Mouse (Mus musculus) embryonic facial prominence, embryonic 12.5 days (tissue): ENCODE results near the gene Pou6f2. TPM values are rescaled to one million over a fixed set of nuclear protein-coding genes. Genes with fewer than 3 reads are reported as not detected.

Experiments used
- ATAC-seq: fragments of 200-750 bp; cut with Nextera tagmentation; 2 replicates; pipeline ENCODE4 v1.8.0; 2017; ENCODE audit not compliant: insufficient number of reproducible peaks, insufficient read depth, low FRiP score, low TSS enrichment
- H3K27ac ChIP-seq: fragments of 300-500 bp; sonication (generic); 2 replicates; pipeline ENCODE4 v1.5.1; 2016; ENCODE audit warnings: mild to moderate bottlenecking
- H3K27me3 ChIP-seq: fragments of 300-500 bp; sonication (generic); 2 replicates; pipeline ENCODE4 v1.6.1; 2016; ENCODE audit warnings: mild to moderate bottlenecking, moderate library complexity
- H3K36me3 ChIP-seq: fragments of 300-500 bp; sonication (generic); 2 replicates; pipeline ENCODE4 v1.6.1; 2016; ENCODE audit warnings: mild to moderate bottlenecking
- H3K4me1 ChIP-seq: fragments of 300-500 bp; sonication (generic); 2 replicates; pipeline ENCODE4 v1.6.1; 2016
- H3K4me2 ChIP-seq: fragments of 300-500 bp; sonication (generic); replicated peaks from 2 replicates; pipeline ENCODE4 v1.6.1; 2016; ENCODE audit warnings: mild to moderate bottlenecking, moderate library complexity
- H3K4me3 ChIP-seq: fragments of 300-500 bp; sonication (generic); 2 replicates; pipeline ENCODE4 v1.5.1; 2016; ENCODE audit warnings: mild to moderate bottlenecking
- H3K9ac ChIP-seq: fragments of 300-500 bp; sonication (generic); 2 replicates; pipeline ENCODE4 v1.6.1; 2016; ENCODE audit warnings: mild to moderate bottlenecking, moderate library complexity
- H3K9me3 ChIP-seq: fragments of 300-500 bp; sonication (generic); 2 replicates; pipeline ENCODE4 v1.6.1; 2016; ENCODE audit warnings: mild to moderate bottlenecking, moderate library complexity
- WGBS: fragments of 180-500 bp; shearing (Covaris S2); methylation state at CpG from one replicate; pipeline ENCODE4 v1.1.7; 2016; 5-methylcytosine and 5-hydroxymethylcytosine counted together
- polyA plus RNA-seq: library from polyadenylated mRNA; unstranded; fragments of >200 nt; fragmentation: Nextera tagmentation; extraction: Ambion mirVana; gene quantifications from 2 replicates; pipeline ENCODE4 v1.2.1, GENCODE M21; 2016

The Pou6f2 gene
- polyA plus RNA-seq, 1 experiment from 2014 or later = 0.27 TPM

GRCm38 (mm10) chr13:18309024-18309423 lies 88.5 kb downstream of the Pou6f2 start:
- no peaks in the 10 kb centered on the region for H3K9me3 ChIP-seq
- H3K27ac ChIP-seq = no peak overlapping the region
- no peaks in the 10 kb centered on the region for H3K36me3 ChIP-seq
- no peak for ATAC-seq
- H3K4me2 ChIP-seq = no peak overlapping the region
- no peaks in the 10 kb centered on the region for H3K4me1 ChIP-seq
- 62% methylated on average over 7 of the region's 7 CpGs for WGBS
- no peaks in the 10 kb centered on the region for H3K27me3 ChIP-seq
- no peak overlapping the region for H3K9ac ChIP-seq
- H3K4me3 ChIP-seq = no peak overlapping the region

- Histone ChIP-seq H3K27me3 (no peaks in the 10 kb centered on the region), H3K9ac (no peak overlapping the region), H3K36me3 (no peaks in the 10 kb centered on the region), H3K27ac (no peak overlapping the region), H3K4me3 (no peak overlapping the region), H3K4me2 (no peak overlapping the region), H3K4me1 (no peaks in the 10 kb centered on the region), H3K9me3 (no peaks in the 10 kb centered on the region)
- WGBS = 89% methylated on average over 7 of the region's 7 CpGs
- no peak for ATAC-seq
Observed at GRCm38 (mm10) chr13:18306506-18307145, 90.9 kb downstream of the Pou6f2 start.

GRCm38 (mm10) chr13:18299966-18300365 lies 97.5 kb downstream of the Pou6f2 start:
- Histone ChIP-seq H3K4me1 (no peaks in the 10 kb centered on the region), H3K9me3 (no peaks in the 10 kb centered on the region), H3K36me3 (no peaks in the 10 kb centered on the region), H3K4me3 (no peak overlapping the region), H3K9ac (no peak overlapping the region), H3K27ac (no peak overlapping the region), H3K4me2 (no peak overlapping the region), H3K27me3 (no peaks in the 10 kb centered on the region)
- ATAC-seq = no peak
- WGBS = 89% methylated on average over 1 of the region's 1 CpGs

DNA sequence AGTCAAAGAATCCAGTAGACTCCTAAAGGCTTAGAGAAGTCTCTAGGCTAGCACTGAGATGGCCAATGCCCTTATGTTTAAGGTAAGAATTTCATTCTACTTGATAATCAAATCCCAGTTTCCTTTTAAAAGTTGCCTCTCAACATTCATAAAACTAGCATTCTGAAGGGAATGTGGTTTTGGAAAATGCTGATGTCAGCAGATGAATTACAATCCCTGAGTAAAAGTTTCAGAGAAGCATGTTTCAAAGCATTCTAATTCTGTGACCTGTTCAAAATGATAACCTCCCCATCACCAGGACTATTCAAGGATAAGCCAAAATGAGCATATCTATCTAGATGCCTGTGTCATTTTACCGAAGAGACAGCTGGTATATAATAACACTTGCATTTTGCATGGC lies 104.0 kb downstream of the Pou6f2 start:
- H3K9me3 ChIP-seq = no peaks in the 10 kb centered on the region
- H3K4me3 ChIP-seq = no peak overlapping the region
- no peak overlapping the region for H3K27ac ChIP-seq
- no peaks in the 10 kb centered on the region for H3K4me1 ChIP-seq
- H3K27me3 ChIP-seq = no peaks in the 10 kb centered on the region
- H3K4me2 ChIP-seq = no peak overlapping the region
- no peak overlapping the region for H3K9ac ChIP-seq
- WGBS = 91% methylated on average over 1 of the region's 1 CpGs
- ATAC-seq = no peak
- H3K36me3 ChIP-seq = no peaks in the 10 kb centered on the region

DNA sequence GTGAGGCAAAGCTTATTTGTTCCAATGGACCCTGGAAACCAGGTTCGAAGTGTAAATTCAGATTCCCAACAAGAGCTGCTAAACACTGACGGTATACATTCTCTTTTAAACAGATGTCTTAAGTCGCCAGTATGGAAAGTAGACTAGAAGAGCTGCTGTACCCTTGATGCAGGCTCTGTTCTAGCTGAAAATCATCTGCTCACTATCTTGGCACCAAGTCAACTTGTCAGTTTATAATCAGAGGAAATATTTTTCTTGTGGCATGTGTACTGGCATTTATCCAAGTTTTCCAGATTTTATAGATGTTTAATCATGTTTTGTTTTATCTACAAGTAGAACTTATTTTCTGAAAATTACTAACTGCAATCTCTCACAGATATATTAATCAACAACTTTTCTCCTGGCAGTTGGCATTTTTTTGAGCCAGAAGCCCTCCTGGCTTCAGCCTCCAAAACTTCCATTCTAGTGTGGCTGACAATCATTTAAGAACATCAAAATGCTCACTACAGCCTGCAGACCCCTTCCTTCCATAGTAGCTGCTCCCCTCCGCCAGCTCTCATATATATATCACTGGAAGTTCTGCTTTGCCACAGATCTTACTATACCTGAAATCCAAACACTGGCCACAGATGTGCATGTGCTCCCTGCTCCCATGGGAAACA lies 107.1 kb downstream of the Pou6f2 start:
- H3K27ac ChIP-seq = no peak overlapping the region
- no peaks in the 10 kb centered on the region for H3K36me3 ChIP-seq
- no peaks in the 10 kb centered on the region for H3K4me1 ChIP-seq
- no peak overlapping the region for H3K4me2 ChIP-seq
- WGBS = 81% methylated on average over 4 of the region's 4 CpGs
- H3K9me3 ChIP-seq = no peaks in the 10 kb centered on the region
- no peak for ATAC-seq
- H3K27me3 ChIP-seq = no peaks in the 10 kb centered on the region
- no peak overlapping the region for H3K9ac ChIP-seq
- no peak overlapping the region for H3K4me3 ChIP-seq

- no peaks in the 10 kb centered on the region for H3K36me3 ChIP-seq
- WGBS = 77% methylated on average over 7 of the region's 7 CpGs
- no peak overlapping the region for H3K27ac ChIP-seq
Observed at GRCm38 (mm10) chr13:18287536-18287935, 110.0 kb downstream of the Pou6f2 start.

DNA sequence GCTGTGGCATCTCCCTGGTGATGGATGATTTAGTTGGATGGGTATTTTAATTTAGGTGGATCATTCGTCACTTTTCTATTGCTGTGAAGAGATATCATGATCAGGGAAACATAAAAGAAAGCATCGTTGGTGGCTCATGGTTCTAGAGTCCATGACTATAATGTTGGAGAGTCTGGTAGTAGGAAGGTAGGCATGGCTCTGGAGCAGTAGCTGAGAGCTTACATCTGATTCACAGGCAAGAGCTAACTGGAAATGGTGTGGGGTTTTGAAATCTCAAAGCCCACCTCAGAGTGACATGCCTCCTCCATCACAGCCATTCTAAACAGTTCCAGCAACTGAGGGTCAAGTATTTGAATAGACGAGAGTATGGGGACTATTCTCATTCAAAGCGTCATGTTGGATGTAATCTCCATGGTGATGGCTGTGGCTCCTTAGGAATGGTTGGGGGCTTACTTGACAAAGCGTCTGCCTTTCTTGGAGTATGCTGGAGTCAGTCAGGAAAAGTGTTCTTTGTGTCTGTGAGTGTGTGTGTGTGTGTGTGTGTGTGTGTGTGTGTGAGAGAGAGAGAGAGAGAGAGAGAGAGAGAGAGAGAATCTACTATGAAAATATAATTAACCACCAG lies 115.0 kb downstream of the Pou6f2 start:
- H3K4me1 ChIP-seq = no peaks in the 10 kb centered on the region
- no peak overlapping the region for H3K9ac ChIP-seq
- H3K27me3 ChIP-seq = no peaks in the 10 kb centered on the region
- no peaks in the 10 kb centered on the region for H3K36me3 ChIP-seq
- H3K27ac ChIP-seq = no peak overlapping the region
- no peak overlapping the region for H3K4me2 ChIP-seq
- no peaks in the 10 kb centered on the region for H3K9me3 ChIP-seq
- no peak overlapping the region for H3K4me3 ChIP-seq
- no peak for ATAC-seq
- WGBS = 71% methylated on average over 5 of the region's 5 CpGs

More at GRCm38 (mm10) chr13:18287536-18287935, 110.0 kb downstream of the Pou6f2 start:
- Histone ChIP-seq H3K4me2 (no peak overlapping the region), H3K27me3 (no peaks in the 10 kb centered on the region), H3K9me3 (no peaks in the 10 kb centered on the region), H3K9ac (no peak overlapping the region), H3K4me1 (no peaks in the 10 kb centered on the region), H3K4me3 (no peak overlapping the region)
- no peak for ATAC-seq

DNA sequence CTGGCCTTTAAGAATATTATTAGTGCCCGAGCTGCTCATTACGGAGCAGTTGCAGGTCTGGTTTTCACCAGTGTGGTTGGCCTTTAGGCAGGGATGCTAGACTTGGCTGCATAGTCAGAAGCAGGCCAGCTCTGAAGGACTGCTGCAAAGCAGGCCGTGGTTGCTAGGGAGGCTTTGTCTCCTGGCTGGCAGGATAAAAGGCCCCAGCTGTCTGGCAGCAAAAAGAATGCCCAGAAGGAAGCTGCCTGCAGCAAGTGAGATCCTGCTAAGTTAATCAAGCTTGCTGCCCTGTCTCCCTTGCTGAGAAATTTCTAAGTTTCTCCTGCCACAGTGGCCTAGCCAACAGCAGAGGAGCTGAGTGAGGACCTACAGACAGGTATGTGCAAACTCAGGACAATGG lies 116.4 kb downstream of the Pou6f2 start:
- Histone ChIP-seq H3K9me3 (no peaks in the 10 kb centered on the region), H3K36me3 (no peaks in the 10 kb centered on the region), H3K27ac (no peak overlapping the region), H3K27me3 (no peaks in the 10 kb centered on the region), H3K4me1 (no peaks in the 10 kb centered on the region), H3K4me3 (no peak overlapping the region), H3K4me2 (no peak overlapping the region), H3K9ac (no peak overlapping the region)
- WGBS = 38% methylated on average over 3 of the region's 3 CpGs
- ATAC-seq = no peak

DNA sequence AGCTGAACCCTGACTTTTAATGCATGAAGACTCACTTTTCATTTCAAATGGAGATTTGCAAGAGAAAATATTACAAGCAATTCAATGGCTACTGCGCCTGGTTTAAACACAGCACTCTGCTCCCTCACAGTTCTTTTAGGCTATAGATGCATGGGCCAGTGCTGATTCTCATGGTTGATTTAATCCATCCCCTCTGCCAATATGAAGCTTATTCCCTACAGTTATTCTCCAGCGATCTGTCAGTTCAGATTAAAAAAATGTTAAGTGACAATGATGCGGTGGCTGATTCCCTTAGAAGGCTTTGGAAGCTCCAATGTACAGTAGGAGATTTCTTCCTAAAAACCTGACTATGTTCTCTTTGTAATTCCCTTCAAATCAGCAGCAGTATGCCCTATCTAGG lies 144.4 kb downstream of the Pou6f2 start:
- H3K9ac ChIP-seq = no peak overlapping the region
- H3K4me3 ChIP-seq = no peak overlapping the region
- H3K27ac ChIP-seq = no peak overlapping the region
- no peaks in the 10 kb centered on the region for H3K36me3 ChIP-seq
- H3K4me2 ChIP-seq = no peak overlapping the region
- no peaks in the 10 kb centered on the region for H3K9me3 ChIP-seq
- H3K27me3 ChIP-seq = no peaks in the 10 kb centered on the region
- no peaks in the 10 kb centered on the region for H3K4me1 ChIP-seq
- no peak for ATAC-seq
- 88% methylated on average over 3 of the region's 3 CpGs for WGBS

DNA sequence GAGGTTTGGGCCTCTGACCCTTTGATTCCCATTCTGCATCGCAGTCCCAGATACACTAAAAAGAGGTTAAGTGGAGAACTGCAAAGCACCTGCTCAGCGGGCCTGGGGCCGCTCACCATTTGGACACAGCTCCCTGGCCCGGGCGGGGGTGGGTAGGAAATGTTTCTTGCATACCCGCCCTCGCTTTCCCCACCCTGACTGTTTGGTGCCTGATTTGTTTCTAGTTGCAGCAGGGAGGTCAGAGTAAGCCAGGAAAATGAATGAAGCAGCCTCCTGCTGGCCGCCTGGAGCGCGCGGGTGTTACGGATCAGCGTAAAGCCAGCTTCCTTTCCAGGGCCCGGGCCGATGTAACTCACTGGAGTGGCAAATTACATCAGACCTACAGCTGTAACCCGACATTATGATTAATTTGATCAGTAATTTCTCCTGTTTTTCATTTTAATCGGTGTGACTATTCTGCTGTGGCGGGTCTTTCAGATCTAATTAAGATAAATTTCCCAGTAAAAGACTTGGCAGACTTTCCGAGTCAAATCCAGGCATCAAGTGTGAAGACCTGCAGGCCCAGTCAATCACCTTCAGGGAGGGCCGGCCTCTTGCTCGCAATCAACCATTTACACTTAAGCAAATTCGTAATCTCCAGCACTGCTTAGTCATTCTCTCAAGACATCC lies 178.8 kb downstream of the Pou6f2 start:
- peak; percentile 83; the same call in 1 of the 2 replicates for ATAC-seq
- no peak overlapping the region for H3K27ac ChIP-seq
- no peak overlapping the region for H3K9ac ChIP-seq
- H3K27me3 ChIP-seq = peaks cover 14% of the 10 kb centered on the region; the same call in 1 of the 2 replicates
- H3K4me3 ChIP-seq = no peak overlapping the region
- H3K36me3 ChIP-seq = no peaks in the 10 kb centered on the region
- peak overlapping the region; percentile 32 for H3K4me2 ChIP-seq
- peaks cover 4% of the 10 kb centered on the region; the same call in 1 of the 2 replicates for H3K4me1 ChIP-seq
- 6% methylated on average over 22 of the region's 22 CpGs for WGBS
- H3K9me3 ChIP-seq = no peaks in the 10 kb centered on the region

- Histone ChIP-seq H3K4me3 (no peak overlapping the region), H3K9ac (no peak overlapping the region), H3K27ac (no peak overlapping the region), H3K27me3 (no peaks in the 10 kb centered on the region), H3K9me3 (no peaks in the 10 kb centered on the region), H3K4me1 (no peaks in the 10 kb centered on the region), H3K36me3 (no peaks in the 10 kb centered on the region), H3K4me2 (no peak overlapping the region)
- ATAC-seq = no peak
- WGBS = 94% methylated on average over 14 of the region's 14 CpGs
Observed at GRCm38 (mm10) chr13:18211242-18211641, 186.2 kb downstream of the Pou6f2 start.
